Mouse (Mus musculus) monocyte, adult 5-6 weeks (primary cell): ENCODE results near the gene Tarsl2. TPM values are rescaled to one million over a fixed set of nuclear protein-coding genes. Genes with fewer than 3 reads are reported as not detected.

Experiments
- ATAC-seq: fragments of 153-309, 156-312 bp; replicated peaks from 2 replicates; pipeline ENCODE4 v1.8.0; 2017; ENCODE audit warnings: mild to moderate bottlenecking; ENCODE audit not compliant: low TSS enrichment, insufficient number of reproducible peaks, severe bottlenecking, poor library complexity, low FRiP score
- total RNA-seq: library from RNA; stranded (forward); fragments of 200-1000, 200-491, 200-594 nt; gene quantifications from 3 replicates; pipeline ENCODE4 v1.2.3, GENCODE M21; 2017

Gene Tarsl2
- total RNA-seq, 1 experiment from 2014 or later, result 3.8 TPM

DNA sequence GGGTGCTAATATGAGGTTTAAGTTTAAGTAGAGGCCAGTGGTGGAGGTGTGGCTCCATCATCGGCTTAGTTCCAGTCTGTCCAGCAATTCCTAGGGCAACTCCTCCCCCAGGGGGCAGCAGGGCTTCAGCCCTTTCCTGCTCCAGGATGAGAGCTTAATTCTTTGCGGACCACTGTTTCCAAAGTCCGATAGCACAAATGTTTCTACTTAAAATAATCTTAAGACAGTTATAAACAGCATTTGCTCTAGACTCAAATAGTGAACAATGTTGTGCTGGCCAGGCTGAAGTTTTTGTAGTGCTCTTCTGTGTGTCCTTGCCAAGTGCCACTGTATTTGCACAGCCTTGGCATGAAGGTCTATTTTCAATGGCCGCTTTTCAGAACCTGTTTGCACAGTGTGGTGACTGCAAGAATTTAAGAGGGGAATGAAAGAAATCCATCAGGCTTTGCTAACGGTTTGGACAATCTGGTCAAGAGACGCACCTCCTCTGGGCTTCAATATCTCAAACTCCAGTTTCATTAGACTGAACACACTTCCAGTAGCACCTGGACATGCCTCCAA lies 757 bp upstream of the Tarsl2 start:
- no peak for ATAC-seq

GRCm38 (mm10) chr7:65645996-65646395 lies 1.3 kb downstream of the Tarsl2 start:
- ATAC-seq, result no peak

DNA sequence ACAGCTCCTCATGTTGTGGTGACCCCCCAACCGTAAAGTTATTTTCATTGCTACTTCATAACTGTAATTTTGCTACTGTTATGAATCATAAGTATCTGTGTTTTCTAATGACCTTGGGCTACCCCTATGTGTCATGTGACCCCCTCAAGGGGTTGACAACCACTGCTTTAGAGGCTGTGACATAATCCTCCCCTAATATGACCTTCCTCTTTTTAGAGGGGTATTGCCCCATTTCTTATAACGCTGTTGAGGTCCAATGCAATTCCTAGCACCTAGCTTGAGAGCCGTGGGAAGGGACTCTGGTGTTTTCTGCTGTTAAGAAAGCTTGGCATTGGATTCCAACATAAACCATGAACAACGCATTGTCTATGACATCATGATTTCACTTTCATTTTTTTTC lies 6.0 kb downstream of the Tarsl2 start:
- no peak for ATAC-seq

GRCm38 (mm10) chr7:65657490-65658120 lies 12.9 kb downstream of the Tarsl2 start:
- ATAC-seq, result no peak

GRCm38 (mm10) chr7:65663225-65663790 lies 18.6 kb downstream of the Tarsl2 start:
- no peak for ATAC-seq

DNA sequence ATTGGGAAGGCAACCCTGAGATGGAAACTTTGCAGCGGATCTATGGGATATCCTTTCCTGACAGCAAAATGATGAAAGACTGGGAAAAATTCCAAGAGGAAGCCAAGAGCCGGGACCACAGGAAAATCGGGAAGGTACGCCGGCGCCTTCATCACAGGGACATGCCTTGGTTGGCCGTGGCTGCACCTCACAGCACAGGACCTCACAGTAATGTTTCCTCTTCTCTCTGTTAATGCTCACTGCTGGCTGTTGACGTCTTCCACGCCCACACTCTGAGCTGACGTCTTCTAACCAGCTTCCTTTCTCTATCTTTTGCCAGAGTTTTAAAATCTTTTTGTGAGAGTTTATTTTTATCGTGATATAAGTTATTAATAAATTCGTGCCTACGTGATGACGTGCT lies 19.2 kb downstream of the Tarsl2 start:
- no peak for ATAC-seq

GRCm38 (mm10) chr7:65667491-65667890 lies 22.8 kb downstream of the Tarsl2 start:
- ATAC-seq, result no peak

DNA sequence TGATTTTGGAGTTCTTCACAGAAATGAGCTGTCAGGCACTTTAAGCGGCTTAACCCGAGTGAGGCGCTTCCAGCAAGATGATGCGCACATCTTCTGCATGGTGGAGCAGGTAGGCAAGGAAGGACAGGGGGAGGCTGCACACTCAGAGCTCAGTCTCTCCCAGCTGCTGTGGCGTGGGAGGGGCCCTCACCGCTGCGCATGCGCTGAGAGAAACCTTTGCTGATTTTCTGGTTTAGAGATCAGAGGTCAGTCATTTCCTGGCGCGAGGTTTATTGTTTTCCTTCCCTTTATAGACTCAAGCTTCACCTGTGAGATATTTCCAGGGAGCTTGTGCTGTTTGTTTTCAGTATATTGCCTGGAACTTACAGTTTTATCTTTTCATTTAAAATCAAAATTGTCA lies 33.4 kb downstream of the Tarsl2 start:
- no peak for ATAC-seq

DNA sequence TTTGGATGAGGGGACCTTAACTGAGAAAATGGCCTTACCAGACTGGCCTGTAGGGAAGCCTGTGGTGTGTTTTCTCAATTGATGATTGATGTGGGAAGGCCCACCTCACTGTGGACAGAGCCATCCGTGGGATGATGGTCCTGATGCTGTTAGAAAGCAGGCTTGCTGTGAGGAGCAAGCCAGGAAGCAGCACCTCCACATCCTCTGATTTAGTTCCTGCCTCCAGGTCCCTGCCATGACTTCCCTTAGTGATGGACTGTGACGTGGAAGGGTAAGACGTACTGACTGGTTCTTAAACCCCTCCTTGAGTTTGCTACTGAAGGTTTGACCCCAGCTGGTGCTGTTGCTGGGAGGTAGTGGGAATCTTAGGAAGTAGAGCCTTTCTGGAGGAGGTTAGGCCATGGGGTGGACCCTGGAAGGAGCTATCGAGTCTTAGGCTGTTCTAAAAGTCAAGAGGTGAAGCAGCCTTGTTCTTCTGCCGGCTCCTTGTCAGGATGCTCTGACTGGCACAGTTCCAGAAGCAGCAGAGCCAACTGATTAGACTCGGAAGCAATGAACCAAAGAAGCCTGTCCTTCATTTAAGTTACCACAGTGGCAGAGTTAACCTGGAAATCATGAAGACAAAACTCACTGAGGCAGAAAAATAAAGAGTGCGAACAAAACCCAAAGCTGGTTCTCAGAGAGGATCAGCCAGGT lies 34.4 kb downstream of the Tarsl2 start:
- ATAC-seq, result no peak

DNA sequence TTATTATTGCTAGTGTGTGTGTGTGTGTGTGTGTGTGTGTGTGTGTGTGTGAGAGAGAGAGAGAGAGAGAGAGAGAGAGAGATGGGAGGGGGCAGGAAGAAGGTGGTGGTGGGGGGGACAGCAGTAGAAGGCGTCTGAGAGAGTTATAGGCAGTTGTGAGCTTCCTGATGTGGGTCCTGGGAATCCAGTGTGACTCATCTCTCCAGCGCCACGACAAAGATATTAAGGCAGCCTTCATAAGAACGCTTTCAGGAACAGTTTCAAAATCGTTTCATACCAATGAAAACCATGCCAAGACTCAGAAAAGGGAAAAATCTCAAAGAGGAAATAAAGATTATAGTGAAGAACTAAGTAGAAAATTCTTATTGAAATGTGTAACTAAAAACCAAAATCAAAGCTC lies 36.5 kb downstream of the Tarsl2 start:
- no peak for ATAC-seq

- ATAC-seq, result no peak
Observed at GRCm38 (mm10) chr7:65684256-65684835, 39.6 kb downstream of the Tarsl2 start.

DNA sequence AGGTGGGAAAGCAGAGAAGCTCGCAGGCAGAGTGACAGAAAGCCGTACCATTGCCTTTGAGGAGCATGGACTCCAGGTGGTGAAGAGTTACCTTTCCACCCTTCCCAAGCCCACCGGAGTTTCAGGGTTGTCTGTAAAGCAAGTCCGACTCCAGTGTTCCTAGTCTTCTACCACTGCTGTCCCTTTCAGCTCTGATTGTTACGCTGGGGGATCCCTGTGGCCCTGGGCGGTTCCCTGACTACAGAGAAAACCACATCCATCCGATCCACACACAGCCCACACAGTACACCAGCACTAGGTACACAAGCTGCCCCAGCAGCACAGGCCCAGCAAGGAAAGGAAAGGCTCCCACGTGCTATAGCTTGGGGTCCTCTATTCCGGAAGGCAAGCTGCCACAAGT lies 42.0 kb downstream of the Tarsl2 start:
- no peak for ATAC-seq

DNA sequence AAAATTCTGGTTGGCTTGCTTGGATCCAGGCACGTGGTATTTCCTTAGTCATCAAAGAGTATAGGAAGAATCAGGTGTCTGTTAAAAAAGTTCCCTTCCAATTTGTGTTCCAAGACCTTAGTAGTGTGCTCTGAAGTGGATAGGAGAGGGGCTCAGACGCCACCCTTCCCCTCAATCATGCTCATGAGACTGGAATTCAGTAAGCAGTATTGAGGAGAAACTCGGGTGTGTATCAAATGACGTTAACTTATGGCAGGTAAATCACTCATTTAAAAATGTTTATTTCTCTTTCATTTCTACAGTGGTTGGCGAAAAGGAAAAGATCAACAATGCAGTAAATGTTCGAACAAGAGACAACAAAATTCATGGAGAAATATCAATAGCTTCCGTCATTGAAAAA lies 46.2 kb downstream of the Tarsl2 start, which contains the start of gene Tm2d3:
Tm2d3 (plus strand) TSS at position 301 of the 400 bp plus-strand sequence.
- no peak for ATAC-seq

DNA sequence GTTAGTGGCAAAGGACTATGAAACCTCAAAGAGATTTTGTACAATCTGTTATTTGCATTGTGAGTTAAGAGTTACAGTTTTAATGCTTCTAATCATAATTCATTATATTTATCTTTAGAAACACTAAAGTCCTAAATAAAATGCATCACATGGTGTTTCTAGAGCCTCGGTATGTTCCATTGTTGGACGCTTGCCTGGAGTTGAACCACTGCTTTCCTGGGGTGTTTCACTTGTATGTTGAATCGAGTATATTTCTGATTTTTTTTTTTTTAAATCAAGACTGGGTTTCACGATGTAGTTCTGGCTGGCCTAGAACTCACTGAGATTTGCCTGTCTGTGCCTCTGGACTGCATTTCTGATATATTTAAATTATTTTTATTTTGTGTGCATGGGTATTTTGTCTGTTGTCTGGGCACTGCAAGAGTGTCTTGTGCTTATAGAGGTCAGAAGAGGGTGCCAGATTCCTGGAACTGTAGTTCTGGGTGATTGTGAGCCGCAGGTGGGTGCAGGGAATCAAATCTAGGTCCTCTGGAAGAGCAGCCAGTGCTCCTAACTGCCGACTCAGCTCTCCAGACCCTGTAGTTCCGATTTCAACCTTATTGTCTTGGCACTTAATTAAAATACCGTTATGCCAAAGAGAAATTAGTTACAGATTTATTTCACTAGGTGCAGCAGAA lies 47.4 kb downstream of the Tarsl2 start:
- no peak for ATAC-seq

GRCm38 (mm10) chr7:65692883-65693282 lies 48.2 kb downstream of the Tarsl2 start:
- ATAC-seq, result peak; percentile 9; the same call in 1 of the 2 replicates

- ATAC-seq, result peak; percentile 72
Observed at GRCm38 (mm10) chr7:65693301-65693821, 48.7 kb downstream of the Tarsl2 start.

- ATAC-seq, result no peak
Observed at GRCm38 (mm10) chr7:65696450-65696849, 51.8 kb downstream of the Tarsl2 start.

- no peak for ATAC-seq
Observed at GRCm38 (mm10) chr7:65702076-65702475, 57.4 kb downstream of the Tarsl2 start.

DNA sequence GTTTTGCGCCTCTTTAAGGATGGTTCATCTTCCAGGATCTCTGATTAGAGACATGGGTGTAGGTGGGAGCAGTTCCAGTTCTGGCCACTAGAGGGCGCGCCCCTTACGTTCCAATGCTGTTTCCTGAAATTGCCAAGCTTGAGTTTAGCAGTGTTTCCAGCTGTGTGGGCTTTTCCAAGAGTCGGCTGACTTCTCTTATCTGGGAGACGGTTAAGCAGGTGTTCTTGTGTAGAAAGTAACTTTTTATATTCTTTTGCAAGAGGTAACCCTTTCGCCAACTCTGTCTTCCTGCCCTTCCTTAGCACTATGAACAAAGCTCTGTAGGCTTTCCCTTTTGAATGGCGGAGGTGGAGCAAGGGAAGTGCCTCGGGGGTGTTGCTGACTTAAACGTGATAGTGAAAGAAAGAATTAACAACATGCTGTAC lies 60.1 kb downstream of the Tarsl2 start:
- peak; percentile 70 for ATAC-seq
